Mouse (Mus musculus) thymus, adult 2 months (tissue): ENCODE measurements around the gene Pex16. TPM values are rescaled to one million over a fixed set of nuclear protein-coding genes. Genes with fewer than 3 reads are reported as not detected.
A peak's percentile ranks its signal among the peaks of the same experiment; 100 is the strongest.

Experiments
- DNase-seq: peaks from one replicate; pipeline ENCODE4 v3.0.0; 2021
- H3K27ac ChIP-seq: fragments of 200-500 bp; 2 replicates; pipeline ENCODE4 v1.5.1; 2012; ENCODE audit warnings: low read length, control low read depth; ENCODE audit not compliant: control insufficient read depth, insufficient read depth
- H3K27me3 ChIP-seq: fragments of 200-500 bp; 2 replicates; pipeline ENCODE4 v1.6.1; 2012; ENCODE audit warnings: mild to moderate bottlenecking, low read length, moderate library complexity, mixed read lengths; ENCODE audit not compliant: control insufficient read depth, insufficient read depth
- H3K36me3 ChIP-seq: fragments of 200-500 bp; 2 replicates; pipeline ENCODE4 v1.6.1; 2012; ENCODE audit warnings: mild to moderate bottlenecking, low read length, moderate library complexity; ENCODE audit not compliant: control insufficient read depth, insufficient read depth
- H3K4me1 ChIP-seq: fragments of 200-500 bp; replicated peaks from 2 replicates; pipeline ENCODE4 v1.6.1; 2012; ENCODE audit warnings: low read length; ENCODE audit not compliant: control insufficient read depth, insufficient read depth
- H3K4me3 ChIP-seq: fragments of 200-500 bp; 2 replicates; pipeline ENCODE4 v1.5.1; 2012; ENCODE audit warnings: mild to moderate bottlenecking, low read length, control low read depth, moderate library complexity; ENCODE audit not compliant: control insufficient read depth, insufficient read depth
- CTCF ChIP-seq: fragments of 200-500 bp; IDR thresholded peaks from 2 replicates; pipeline ENCODE4 v1.5.1; 2012; ENCODE audit warnings: mild to moderate bottlenecking, control low read depth, low read length, moderate library complexity, borderline replicate concordance; ENCODE audit not compliant: control insufficient read depth, poor library complexity, insufficient read depth; ENCODE audit errors: extremely low read depth
- POLR2A ChIP-seq: fragments of 200-500 bp; IDR thresholded peaks from 2 replicates; pipeline ENCODE4 v1.6.1; 2012; ENCODE audit warnings: mild to moderate bottlenecking, low read length, control low read depth, moderate library complexity; ENCODE audit not compliant: control insufficient read depth, poor library complexity, insufficient read depth; ENCODE audit errors: extremely low read depth
- WGBS: fragments of 180-500 bp; shearing (Covaris S2); methylation state at CpG from one replicate; pipeline ENCODE4 v1.1.7; 2018; 5-methylcytosine and 5-hydroxymethylcytosine counted together
- polyA plus RNA-seq: library from polyadenylated mRNA; depleted of rRNA; stranded (reverse); fragments of >200 nt; gene quantifications from 2 replicates; pipeline ENCODE4 v1.2.3, GENCODE M21; 2012

Gene Pex16
- polyA plus RNA-seq, 1 experiment, result 78.0 TPM

DNA sequence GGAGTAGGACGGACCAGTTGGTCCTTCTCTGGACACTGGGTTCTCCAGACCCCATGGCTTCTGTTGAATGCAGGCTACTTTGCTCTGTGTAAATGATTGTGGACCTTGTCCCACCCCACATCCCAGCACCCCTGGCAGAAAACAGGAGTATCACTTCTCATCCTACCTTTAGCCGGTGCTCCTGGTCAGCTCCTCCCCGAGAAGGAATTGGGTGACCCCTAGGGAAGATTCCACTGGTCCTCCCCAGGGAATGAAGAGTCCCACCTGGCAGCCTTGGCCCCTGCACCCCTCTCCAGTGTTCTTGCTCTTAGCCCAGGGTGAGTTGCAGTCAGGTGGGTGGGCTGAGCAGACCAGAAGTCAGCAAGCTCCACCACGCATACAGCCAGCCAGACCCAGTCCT lies 10.4 kb upstream of the Pex16 start:
- peaks cover 13% of the 10 kb centered on the region for H3K36me3 ChIP-seq
- no peak overlapping the region for H3K27ac ChIP-seq
- no peak overlapping the region for H3K4me3 ChIP-seq
- TF ChIP-seq POLR2A, result no peak
- no peak for TF ChIP-seq CTCF
- DNase-seq, result no peak
- H3K27me3 ChIP-seq, result no peaks in the 10 kb centered on the region
- 97% methylated on average over 4 of the region's 4 CpGs for WGBS
- peaks cover 6% of the 10 kb centered on the region; the same call in 1 of the 2 replicates for H3K4me1 ChIP-seq

DNA sequence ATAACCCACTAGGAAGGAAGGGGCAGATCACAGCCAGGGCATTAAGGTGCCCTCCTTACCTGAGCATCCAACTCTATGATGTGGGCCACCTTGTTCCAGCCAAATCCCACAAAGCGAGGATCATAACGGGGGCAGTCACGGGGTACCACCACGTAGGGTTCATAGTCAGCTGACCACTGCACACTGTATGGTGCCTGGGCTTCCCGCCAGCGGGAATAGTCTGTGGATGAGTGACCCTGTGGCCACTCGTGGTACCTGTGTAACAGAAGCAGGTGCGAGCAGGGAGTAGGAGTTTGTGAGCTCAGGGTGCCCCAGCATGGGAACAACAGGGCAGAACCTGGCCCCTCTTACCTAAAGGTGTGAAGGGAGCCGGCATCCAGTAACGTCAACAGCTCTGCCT lies 8.9 kb upstream of the Pex16 start:
- Histone ChIP-seq H3K4me1 (peaks cover 6% of the 10 kb centered on the region; the same call in 1 of the 2 replicates), H3K4me3 (no peak overlapping the region), H3K27me3 (no peaks in the 10 kb centered on the region), H3K27ac (no peak overlapping the region), H3K36me3 (no peaks in the 10 kb centered on the region)
- DNase-seq, result no peak
- WGBS, result 95% methylated on average over 10 of the region's 10 CpGs
- TF ChIP-seq POLR2A (no peak), CTCF (no peak)

DNA sequence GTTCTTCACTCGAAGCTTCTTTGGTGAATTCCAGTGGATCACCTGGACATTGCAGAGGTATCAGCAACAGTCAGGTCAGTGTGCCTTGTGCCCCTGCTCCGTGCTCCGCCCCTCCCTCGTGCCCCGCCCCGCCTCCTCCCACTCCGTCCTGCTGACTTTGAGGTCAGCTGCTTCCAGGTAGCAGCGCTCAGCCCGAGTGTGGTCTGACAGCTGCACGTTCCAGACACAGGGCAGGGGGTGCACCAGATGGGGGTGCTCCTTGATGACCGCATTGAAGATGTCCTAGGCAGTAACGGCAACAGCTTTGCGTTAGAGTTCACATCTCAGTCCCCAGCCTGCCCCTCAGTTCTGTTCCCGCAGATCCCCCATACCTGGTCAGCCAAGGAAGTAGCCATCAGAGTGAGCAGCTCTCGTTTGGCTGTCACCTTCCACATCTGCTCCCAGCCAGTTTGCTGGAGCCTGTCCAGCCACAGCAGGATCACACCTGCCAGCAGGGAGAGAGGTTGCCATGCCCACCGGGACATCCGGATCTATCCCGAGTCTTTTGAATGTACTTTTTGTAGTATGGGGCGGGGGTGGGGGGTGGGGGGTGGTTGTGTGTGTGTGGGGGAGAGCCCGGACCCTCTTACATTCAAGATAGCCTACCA lies 7.0 kb upstream of the Pex16 start:
- Histone ChIP-seq H3K36me3 (no peaks in the 10 kb centered on the region), H3K27me3 (no peaks in the 10 kb centered on the region), H3K4me1 (peaks cover 24% of the 10 kb centered on the region), H3K4me3 (no peak overlapping the region), H3K27ac (no peak overlapping the region)
- TF ChIP-seq POLR2A (no peak), CTCF (no peak)
- DNase-seq, result no peak
- 57% methylated on average over 20 of the region's 20 CpGs for WGBS

DNA sequence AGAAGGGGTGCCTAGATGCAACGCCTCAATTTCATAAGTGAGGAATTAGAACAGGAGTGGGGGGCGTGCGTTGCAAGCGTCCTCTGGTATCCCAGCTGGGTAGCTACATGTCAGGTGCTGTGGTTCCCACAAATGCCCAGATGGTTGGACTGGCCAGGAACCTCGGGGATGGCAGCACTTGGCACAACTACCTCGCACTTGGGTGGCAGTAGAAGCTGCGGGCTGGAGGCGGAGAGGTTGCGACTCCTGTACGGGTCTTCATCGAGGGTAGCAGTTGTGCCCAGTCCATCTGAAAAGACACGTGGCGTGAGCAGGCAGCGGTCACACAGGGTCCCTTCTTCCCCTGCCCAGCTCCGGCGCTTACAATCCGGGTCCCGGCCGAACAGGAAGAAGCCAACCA lies 4.1 kb upstream of the Pex16 start:
- H3K27ac ChIP-seq, result no peak overlapping the region
- H3K4me3 ChIP-seq, result peak overlapping the region; percentile 40
- TF ChIP-seq CTCF (no peak), POLR2A (no peak)
- peaks cover 43% of the 10 kb centered on the region for H3K4me1 ChIP-seq
- H3K27me3 ChIP-seq, result no peaks in the 10 kb centered on the region
- no peak for DNase-seq
- H3K36me3 ChIP-seq, result no peaks in the 10 kb centered on the region
- 28% methylated on average over 19 of the region's 19 CpGs for WGBS

DNA sequence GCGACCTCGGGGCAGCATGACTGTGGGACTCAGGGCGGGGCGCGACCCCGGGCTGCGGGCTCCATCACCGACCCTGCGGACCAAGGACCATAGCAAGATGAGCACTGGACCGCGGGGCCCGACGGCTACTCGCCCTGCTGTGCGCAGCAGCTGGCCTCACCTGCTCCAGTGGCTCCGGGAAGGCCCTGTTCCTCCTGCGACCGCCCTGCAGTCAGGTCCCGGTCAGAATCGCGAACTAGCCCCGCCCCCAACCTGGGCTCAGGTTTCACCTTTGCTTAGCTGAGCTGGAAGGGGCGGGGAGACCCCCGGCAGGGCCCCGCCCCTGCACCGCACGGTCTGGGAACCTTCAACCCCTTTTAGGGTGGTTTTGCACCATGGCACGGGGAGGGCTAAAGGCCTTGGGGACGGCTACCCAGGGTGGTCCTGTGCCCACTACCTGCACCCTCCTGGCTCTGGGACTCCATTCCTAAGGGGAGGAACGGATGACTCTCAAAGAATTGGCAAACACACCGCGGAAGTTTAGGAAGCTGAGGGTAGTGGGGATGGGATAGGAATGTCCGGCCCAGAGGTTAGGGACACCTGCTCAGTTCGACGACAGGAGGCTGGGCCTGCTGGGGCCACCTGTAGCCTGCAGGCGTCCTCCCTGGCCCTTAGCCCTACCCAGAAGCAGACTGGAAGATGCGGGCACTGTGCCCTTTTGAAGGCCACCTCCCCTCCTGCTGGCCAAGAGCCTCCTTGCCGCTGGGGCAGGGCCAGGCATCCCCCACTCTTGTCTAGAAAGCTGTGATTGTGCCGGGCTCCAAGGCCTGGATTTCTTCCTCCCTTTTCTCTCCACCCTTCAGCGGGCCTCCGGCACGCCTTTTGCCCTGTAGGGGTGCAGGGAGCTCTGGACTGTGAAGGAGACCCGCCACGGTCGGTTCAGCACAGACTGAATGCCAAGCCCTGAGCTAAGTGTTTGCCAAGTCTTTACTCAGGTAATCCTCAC lies 3.4 kb upstream of the Pex16 start:
- H3K4me1 ChIP-seq, result peaks cover 48% of the 10 kb centered on the region

DNA sequence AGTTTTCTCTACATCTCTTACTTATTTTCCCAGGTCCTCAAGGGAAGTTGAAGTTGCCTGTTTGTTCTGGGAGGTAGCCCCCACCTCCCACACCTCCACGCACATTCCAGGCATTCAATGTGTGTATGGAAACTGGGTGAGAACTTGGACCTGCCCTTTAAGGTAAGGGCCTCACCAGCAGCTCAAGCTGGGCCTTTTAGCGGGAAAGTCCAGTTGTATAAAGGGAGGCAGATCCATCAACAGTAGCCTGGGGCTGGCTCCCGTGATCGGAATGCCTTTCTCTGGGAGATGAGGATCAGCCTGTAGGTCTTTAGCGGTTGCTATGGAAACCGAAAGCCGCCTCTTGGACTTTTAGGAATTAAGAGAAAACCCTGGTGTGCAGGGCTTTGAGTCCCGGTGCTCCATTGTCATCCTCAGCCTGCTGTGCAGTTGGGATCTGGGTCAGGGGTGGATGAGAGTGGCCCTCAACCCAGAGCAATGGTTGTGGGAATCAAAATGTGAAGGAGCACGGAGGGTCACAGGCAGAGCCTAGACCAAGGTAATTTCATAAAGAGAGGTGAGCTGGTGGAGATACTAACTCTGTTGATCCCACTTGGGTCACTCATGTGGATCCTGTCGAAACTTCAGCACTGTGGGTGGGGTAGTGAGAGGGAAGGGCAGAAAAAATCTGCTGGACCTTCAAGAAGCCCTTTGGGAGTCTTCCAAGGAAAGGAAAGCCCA lies 2.3 kb upstream of the Pex16 start:
- Histone ChIP-seq H3K4me3 (no peak overlapping the region), H3K36me3 (no peaks in the 10 kb centered on the region), H3K27ac (peak overlapping the region; percentile 32; the same call in 1 of the 2 replicates), H3K27me3 (no peaks in the 10 kb centered on the region), H3K4me1 (peaks cover 51% of the 10 kb centered on the region)
- DNase-seq, result no peak
- WGBS, result 93% methylated on average over 10 of the region's 10 CpGs
- no peak for TF ChIP-seq POLR2A
- TF ChIP-seq CTCF, result no peak

More for the DNA sequence above, 3.4 kb upstream of the Pex16 start:
- Histone ChIP-seq H3K4me3 (peak overlapping the region; percentile 40), H3K36me3 (no peaks in the 10 kb centered on the region), H3K27me3 (no peaks in the 10 kb centered on the region), H3K27ac (no peak overlapping the region)
- TF ChIP-seq CTCF (no peak), POLR2A (no peak)
- peak; percentile 27 for DNase-seq
- 25% methylated on average over 45 of the region's 45 CpGs for WGBS
